Mouse (Mus musculus): Measurements from ENCODE around the gene Kcnj9. TPM values are rescaled to one million over a fixed set of nuclear protein-coding genes. Genes with fewer than 3 reads are reported as not detected.

Gene Kcnj9
- polyA plus RNA-seq, 1 experiment, result 0.24 TPM

DNA sequence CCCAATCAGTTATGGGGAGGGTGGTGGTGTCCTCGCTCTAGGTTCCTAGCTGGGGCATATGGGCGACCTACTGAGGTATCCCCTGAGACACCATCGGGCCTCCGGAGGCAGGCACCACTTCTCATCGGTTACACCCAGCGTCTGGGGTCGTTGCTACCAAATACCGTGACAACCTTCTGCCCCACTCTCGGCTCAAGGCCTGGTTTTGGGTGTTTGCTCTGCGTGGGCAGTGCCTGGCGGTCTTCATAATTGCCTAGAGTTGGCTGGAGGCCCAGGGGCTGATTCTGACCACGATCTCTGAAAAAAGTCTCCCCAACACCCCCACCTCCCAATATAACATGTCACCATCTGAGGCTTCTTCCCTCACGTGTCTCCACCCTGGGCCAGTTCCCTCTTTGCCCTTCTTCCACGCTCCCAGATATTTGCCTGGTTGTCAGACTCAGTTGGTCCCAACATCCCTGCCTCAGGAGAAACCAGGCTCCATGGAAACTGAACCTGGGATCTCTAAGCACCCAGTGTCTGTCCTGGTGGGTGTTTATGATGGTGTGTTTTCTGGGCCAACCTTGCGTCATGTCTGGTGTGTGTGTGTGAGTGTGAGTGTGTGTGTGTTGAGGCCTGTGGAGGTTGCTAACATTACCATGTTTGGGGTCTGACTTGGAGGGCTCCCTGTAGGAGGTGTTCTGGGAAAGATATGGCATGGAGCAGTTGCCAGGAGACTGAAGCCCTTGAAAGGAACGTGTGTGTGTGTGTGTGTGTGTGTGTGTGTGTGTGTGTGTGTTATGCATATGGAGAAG, 16.2 kb downstream of the Kcnj9 start:
- no peak for DNase-seq (ENCODE audit: low read depth)

DNA sequence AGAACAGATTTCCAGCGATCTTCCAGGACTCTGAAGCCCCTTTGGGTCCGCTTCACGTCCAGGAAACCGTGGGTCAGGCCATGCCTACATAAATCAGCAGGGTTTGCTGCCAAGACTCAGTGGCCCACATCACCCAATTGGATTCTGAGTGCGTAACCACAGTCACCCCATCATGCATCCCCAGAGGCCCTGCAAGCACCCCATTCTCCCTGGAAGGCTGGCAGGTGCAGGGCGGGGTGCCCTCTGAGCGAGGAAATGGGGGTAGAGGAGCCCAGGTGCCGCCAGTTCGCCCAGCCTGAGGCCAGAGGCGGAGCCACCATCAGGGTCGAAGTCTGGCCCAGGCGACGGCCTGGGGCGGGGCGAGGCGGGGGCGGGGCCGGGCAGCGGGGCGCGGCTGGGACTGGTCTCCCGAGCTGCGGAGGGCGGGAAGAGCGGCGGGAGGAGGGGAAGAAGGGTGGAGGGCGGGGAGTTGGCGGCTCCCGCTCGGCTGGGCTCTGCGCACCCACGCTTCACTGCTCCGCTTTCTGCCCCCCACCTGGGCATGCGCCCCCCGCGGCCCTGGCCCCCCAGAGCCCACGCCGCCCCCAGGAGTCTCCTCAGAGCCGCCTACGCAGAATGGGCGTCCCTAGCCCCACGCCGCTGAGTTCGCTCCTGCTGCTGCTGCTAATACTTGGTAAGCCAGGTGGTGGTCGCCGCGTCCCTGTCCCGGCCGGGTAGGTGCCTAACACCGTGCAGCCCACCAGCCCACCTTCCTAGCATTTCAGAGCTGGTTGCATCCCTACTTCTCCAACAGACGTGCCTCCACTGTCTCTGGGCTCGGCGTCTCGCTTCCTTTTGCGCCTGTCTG, 17.0 kb downstream of the Kcnj9 start:
- DNase-seq (ENCODE audit: low read depth), result no peak

DNA sequence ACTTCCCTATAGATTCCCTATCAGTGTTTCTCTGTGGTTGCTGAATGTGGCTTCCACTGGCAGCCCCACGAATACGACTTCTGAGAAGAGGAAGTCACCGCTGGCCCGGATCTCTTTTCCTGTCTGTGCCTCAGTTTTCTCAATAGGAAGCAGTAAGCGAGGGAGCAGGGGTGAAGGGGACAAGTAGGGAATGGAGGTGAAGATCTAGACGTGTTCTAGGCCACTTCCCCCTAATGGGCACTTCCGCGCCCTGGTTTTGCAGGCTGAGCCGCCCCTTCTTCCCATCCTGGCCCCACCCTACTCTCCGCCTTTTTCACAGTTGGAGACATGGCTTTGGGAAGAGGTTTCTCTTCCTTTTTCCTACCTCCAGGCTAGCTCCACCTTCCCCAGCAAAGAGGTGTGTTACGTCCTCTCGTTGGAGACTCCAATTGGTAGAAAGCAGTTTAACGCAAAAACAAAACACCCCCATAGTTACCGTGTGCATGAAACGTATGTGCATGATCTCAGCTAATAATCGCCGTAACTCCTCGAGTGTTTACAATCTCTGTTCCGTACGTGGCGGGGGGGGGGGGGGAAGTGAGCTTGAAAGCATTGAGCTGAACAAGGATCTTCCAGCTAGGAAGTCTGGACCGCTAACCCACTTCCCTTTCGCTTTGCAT, 17.7 kb downstream of the Kcnj9 start:
- DNase-seq (ENCODE audit: low read depth), result peak; percentile 88

DNA sequence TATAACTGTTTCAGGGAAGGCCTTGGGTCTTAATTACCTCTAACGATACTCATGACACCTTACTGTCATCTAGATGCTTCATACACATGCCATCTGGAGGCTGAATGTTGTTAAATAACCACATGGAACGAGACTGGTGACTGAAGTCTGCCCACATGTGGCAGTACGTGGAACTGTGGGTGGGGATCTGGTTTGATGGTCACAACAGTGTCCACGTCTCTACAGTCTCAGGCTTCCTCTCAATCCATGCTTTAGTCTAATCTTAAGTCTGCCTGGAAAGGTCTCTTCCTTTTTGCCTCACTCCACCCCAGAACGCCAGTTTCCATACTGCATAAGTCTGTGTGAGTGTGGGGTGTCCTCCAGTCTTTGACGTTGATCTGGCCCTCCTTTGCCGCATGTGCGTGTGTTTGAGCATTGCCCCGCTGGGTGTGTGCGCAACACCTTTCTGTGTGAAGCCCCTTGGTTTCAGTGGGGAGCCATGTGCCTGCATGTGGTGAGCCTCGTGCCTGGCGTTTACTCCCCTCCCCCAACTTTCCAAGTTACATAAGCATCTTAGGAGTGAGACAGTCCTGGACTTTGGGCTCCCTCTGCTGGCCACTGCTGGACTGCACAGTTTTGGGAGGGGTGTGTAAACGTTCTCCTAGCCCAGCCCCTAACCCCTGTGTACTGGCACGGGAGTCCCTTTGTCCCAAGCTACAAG, 19.3 kb downstream of the Kcnj9 start:
- no peak for DNase-seq (ENCODE audit: low read depth)

DNA sequence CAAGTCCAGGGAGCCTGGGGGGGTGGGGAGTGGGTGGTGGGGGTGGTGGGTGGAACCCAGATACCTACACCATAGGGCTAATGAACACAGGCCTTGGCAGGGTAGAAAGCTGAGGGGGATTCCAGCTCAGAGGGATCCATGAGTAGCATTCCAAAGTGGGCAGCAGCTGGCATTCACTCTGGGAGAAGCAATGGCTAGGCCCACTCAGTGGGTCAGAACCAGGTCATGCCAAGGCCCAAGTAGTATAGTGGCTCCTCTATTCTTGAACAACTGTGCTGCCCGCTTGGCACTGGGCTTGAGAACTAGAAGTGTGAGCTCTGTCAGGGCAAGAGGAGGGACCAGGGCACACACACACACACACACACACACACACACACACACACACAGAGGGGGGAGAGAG, 20.7 kb downstream of the Kcnj9 start:
- no peak for DNase-seq (ENCODE audit: low read depth)

DNA sequence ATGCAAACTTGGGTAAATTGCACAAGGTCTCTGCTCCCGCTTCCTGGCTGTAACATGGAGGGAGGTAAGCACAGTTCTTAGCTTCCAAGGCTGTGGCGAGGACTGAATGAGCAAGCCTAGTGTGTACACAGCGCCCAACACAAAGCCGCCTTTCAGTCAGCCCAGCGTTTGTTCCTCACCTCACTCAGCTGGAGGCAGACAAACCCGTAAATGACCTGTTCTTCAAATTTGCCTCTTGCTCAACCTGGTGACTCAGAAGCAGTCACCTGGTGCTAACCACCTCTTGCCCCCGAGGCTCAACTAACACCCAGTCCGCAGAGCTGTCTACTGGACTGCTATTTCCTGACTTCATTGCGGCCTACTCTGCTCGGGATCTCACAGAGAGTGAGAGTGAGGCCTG, 21.2 kb downstream of the Kcnj9 start:
- peak; percentile 96 for DNase-seq (ENCODE audit: low read depth)

DNA sequence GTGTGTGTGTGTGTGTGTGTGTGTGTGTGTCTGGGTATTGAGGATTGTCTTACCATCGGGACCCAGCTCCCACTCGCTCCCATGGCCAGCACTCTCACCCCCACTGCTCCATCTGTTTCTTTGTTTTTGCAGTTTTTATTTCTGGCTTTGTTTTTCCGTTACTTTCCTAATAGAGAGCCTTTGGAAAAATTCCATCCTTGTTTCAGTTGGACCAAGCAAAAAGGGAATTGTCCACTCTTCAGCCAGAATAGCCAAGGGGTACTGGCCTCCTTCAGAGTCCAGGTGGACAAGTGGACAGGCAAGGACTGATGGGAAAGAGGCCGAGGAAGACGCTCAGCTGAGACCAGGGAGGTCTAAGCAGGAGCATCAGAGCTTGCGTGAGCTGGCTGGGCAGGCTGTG, 22.2 kb downstream of the Kcnj9 start:
- no peak for DNase-seq (ENCODE audit: low read depth)

DNA sequence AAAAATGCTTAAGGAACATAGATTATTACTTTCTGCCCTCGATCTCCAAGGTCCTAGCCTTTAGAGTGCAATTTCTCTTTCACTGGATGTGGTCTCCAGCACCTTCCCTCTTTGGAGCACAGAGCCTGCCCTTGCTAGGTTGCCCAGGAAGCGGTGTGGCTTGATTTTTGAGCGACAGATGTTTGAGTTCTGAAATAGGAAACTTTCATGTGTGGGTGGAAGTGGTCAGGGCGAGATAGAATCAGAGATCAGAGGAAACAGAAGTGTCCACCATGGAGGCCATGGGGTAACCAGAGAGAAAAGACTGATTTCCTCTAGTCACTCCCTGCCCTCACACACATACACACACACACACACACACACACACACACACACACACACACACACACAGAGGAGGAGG, 22.9 kb downstream of the Kcnj9 start:
- DNase-seq (ENCODE audit: low read depth), result no peak

DNA sequence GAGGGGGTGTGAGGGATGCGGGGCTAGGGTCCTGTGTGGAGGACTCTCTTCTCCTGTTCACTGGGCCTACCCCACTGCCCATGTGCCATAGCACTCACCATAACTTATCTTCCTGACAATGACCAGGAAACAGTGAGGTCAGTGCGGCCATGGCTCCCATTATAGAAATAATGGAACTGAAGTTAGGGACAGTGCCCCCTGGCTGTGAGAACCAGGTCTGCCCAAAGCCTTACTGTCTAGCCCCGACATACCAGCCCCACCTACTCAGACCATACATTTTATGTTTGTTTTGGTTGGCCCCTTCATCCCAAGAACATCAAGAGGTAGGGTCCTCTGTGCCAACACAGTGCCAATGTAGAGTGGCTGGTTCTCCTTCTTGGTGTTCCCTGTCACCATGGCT, 23.5 kb downstream of the Kcnj9 start:
- no peak for DNase-seq (ENCODE audit: low read depth)

DNA sequence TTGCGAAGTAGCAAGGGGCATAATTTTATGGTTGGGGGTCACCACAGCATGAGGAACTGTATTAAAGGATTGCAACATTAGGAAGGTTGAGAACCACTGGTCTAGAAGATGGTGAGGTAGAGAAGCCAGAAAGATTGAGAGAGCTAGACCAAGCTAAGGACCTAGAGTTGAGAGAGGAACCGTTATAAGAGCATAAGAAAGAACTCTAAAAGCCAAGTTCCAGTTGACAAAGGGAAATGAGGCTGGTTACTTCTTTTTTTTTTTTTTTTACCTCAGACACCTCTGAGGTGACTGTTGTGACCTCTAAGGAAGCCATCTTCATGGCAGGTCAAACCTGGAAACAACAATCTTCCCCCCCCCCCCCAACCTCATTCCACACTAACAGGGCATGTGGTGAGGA, 24.0 kb downstream of the Kcnj9 start:
- no peak for DNase-seq (ENCODE audit: low read depth)

DNA sequence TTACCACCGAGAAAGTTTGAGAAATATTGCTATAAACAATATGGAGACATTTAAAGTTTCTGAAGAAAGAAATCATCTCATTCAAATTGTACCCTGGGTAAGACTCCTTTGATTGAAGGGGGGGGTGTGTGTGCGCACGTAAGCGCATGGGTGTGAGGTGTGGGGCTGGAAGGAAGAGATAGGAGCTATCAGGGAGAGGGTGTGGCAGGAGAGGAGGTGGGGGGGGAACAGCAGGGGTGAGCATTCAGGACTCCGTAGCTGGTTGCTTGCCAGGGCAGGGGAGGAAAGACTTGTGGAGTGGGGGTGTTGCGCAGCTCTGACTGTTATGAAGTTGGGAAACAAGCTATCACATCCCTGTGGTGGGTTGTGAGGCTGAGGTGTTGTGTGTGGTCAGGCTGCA, 24.7 kb downstream of the Kcnj9 start:
- DNase-seq (ENCODE audit: low read depth), result no peak

DNA sequence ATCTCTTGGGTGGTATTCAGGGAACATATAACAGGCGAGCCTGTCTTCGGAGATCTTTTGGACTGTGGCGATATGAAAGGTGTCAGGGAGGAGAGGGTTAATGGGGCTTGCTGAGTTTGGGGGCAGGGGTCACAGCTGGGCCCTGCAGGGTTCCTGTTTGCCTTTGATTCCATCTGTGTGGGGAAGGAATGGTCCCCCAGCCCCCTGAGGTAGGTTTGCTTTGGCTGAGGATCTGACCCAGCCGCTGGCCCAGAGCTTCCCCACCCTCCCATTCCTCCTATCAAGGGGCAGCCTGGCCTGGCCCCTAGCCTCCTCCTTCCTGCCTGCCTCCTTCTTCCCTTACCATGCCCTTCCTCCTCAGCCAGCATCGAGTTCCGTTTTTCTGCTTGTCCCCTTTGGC, 26.3 kb downstream of the Kcnj9 start:
- DNase-seq (ENCODE audit: low read depth), result no peak

DNA sequence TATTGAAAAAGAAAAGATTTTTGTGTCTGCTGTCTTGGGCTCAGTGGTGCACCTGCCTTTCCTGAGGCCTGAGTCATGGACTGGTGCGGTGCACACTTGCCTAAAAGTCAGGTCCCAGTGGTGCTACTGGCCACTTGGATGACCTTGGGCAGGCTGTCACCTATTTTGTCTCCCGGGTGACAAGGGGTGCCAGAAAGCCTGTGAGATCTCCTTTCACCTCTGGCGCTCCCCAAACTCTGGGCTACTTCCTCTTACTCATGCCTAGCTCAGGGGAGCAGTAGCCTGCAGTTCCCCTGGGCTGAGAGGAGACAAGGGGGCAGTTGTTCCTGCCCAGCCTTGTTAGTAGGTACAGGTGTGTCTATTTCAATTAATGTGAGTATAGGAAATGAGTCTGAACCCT, 26.8 kb downstream of the Kcnj9 start:
- no peak for DNase-seq (ENCODE audit: low read depth)

DNA sequence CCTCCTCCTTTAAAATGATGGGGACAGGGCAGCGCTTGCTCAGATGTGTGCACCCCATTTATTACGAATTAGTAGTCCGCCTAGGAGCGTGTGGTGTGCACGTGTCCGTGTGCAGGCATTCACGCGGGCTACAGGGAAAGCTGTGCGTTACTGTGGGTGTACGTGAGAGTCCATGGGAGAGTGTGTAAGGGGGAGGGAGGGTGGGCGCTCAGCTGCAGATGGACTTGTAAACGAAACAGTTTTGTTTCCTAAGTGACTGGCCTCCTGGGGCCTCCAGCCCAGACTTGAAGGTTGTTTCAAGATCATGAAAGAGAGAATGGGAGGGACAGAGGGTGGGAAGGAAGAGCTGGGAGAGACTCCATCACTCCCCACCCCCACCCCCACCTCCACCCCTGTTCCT, 27.9 kb downstream of the Kcnj9 start:
- no peak for DNase-seq (ENCODE audit: low read depth)

DNA sequence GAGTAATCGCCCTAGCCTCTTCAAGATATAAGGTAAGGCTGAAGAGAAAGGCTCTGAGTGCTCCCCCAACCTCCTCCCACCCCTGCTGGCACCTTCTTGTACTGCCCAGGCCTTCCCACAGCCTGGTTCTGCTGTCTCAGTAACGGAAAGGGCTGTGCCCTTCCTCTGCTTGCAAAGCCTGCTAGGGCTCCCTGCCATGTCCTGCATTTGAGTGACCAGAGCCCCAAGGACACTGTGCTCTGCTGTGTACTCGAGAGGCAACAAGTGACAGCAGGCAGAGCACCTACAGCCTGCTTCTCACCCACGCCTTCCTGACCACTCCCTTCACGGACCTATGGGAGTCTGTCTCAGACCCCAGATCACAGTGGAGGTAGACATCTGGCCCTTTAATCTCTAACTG, 28.9 kb downstream of the Kcnj9 start:
- no peak for DNase-seq (ENCODE audit: low read depth)

DNA sequence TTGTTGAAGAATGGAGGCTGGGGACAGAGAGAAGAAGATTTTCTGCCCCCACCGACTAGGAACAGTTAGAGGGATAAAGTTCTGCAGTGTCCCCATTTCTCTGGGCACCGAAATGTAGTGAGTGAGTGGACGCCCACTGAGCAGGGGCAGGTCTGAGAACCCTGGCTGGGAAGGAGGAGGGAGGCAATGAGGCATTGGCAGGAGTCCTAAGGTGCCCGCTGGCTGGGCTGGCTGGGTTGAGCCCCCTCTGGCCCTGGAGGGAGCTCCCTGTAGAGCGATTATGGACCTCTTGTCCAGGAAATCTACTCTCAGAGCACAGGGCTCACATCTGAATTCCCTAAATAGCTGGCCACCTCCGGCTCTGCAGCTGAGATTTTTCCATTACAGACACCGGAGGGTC, 29.6 kb downstream of the Kcnj9 start:
- DNase-seq (ENCODE audit: low read depth), result no peak

DNA sequence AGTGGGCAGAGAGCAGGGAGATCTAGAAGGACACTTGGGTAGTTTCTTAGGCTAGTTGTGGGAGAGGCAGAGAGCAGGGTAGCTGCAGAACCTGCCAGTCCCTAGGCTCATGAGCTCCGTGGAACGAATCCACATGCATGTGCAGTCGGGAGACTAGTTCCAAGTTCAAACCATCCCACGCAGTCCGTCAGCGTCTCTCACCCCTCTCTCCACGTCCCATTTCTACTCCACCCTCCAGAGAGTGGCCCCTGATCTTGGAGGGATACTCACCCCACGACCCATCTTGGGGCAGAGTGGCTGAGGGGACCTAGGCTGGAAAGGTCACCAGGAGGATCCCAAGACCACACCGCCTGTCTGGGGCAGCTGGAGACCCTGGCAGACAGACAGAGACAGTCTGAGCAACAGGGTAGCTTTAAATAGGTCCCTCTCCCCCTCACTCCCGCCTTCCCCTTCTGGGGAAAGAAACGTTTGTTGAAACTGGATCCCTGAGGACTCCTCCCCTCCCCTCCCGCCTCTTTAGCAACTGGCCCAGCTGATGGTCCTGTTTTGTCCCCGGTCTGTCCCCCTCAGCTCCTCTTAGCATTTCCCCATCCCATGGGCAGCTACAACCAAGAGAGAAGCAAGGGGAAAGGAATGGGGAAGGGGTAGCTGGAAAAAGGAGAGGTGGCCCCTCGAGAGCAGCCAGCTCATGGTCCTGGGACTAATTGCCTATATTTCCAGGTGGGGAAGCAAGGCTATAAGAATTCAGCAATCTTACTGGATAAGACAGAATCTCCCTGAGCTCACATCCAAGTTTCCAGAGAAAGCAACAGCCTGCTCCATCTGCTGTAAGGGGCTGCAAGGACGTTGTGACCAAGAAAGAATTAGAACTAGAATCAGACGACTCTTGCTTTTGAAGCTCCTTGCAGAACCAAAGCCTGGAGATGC, 31.2 kb downstream of the Kcnj9 start, which contains the start of gene Atp1a2:
Atp1a2 (minus strand) TSS at position 454 of the 927 bp plus-strand sequence.
- DNase-seq (ENCODE audit: low read depth), result no peak

DNA sequence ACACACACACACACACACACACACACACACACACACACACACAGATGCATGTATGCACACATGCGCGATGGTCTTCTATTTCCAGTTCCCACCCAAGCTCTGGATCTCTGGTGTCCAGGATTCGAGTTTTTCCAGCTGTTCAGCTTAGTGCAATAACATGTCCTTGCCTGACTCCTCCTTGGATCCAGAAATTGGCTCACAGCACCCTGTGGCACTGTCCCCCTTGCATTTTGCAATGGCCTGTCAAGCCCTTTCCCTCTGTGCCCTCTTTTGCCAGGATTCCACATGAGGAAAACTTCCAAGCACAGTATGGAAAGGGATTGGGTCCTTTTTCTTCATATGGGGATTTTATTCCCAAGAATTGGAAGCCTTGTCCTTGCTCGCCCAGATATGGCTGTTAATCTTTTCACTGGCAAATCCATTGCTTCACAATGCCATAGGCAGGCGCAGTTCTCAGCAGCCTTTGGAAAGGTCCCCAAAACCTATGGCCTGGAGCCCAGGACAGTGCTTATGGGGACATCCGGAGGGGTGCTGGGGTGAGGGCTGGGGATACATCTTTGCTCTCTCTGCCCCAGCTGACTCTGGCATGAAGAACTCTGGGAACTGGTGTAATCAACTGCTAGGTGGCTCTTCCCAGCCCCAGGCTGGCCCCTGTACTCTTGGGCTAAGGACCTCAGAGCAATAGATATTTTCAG, 32.2 kb downstream of the Kcnj9 start:
- no peak for DNase-seq (ENCODE audit: low read depth)

DNA sequence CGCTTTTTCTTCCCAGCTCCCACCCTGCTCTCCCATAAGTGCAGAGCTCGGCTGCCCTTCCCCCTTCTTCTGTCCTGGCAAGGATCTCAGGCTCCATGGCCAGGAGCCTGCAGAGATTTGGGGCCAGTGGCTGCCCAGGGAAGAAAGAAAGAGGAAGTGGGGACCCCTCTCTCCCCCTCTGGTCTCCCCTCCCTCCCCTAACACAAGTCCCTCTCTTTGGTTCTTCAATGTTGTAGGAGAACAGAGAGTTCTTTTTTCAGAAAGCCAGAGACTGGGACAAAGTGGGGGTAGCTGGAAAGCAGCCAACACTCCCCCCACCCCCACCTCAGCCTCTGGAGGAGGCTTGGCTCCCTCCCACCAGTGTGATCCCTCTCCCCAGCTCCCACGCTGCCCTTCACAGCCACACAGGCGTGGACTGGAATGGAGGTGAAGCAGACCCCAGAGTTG, 33.3 kb downstream of the Kcnj9 start:
- no peak for DNase-seq (ENCODE audit: low read depth)

DNA sequence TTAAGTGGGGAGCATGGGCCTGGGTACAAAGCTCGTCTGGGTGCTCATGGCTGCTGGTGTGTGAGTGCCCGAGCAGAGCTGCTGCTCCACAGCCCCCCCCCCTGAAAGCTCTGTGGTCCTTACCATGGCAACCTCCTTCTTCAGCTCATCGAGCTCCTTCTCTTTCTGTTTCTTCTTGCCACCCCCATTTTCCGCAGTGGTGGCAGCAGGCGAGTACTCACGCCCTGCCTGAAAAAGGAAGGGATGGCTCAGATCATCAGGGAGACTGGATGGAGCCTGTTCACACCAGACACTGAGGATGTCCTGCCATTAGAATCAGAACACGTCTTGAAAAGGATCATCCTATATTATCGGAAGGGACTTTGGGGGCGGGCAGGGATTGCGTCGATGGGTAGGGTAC, 35.7 kb downstream of the Kcnj9 start:
- DNase-seq (ENCODE audit: low read depth), result no peak

All from gonadal fat pad, adult 2 months (tissue).